Mouse (Mus musculus): ENCODE data around the gene Sgpl1. TPM values are rescaled to one million over a fixed set of nuclear protein-coding genes. Genes with fewer than 3 reads are reported as not detected.
"Not testable (repeated sequence)": the region's sequence is repeated elsewhere in the genome, so short reads cannot be mapped to it uniquely, and the experiment has no call there.

Gene Sgpl1
- polyA plus RNA-seq, 1 experiment from 2014 or later, result 41.0 TPM

DNA sequence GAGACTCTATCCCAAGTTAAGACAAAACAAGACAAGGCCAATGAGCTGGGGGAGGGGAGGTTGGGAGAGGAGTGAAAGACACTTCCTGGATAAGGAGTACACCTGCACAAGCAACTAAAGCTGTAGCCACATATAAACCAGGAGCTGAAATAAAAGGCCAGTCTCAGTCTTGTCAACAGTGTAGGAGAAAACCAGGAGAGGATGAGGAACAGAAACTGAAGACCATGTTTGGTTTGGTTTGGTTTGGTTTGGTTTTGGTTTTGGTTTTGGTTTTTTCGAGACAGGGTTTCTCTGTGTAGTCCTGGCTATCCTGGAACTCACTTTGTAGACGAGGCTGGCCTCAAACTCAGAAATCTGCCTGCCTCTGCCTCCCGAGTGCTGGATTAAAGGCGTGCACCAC, 25.8 kb downstream of the Sgpl1 start:
- H3K9ac ChIP-seq (ENCODE audit: low read depth, low read length); H3K27me3 ChIP-seq (replicated peaks; ENCODE audit: control insufficient read depth, insufficient read depth, low read length); H3K4me3 ChIP-seq (ENCODE audit: low read length); H3K4me2 ChIP-seq (ENCODE audit: low read length); H3K27ac ChIP-seq (ENCODE audit: low read depth, low read length); ATAC-seq; H3K36me3 ChIP-seq (ENCODE audit: control insufficient read depth, insufficient read depth, low read length); H3K4me1 ChIP-seq (ENCODE audit: control insufficient read depth, insufficient read depth, low read depth, low read length); H3K9me3 ChIP-seq (ENCODE audit: control insufficient read depth, low read length): not testable (repeated sequence)
- 93% methylated on average over 4 of the region's 4 CpGs for WGBS

DNA sequence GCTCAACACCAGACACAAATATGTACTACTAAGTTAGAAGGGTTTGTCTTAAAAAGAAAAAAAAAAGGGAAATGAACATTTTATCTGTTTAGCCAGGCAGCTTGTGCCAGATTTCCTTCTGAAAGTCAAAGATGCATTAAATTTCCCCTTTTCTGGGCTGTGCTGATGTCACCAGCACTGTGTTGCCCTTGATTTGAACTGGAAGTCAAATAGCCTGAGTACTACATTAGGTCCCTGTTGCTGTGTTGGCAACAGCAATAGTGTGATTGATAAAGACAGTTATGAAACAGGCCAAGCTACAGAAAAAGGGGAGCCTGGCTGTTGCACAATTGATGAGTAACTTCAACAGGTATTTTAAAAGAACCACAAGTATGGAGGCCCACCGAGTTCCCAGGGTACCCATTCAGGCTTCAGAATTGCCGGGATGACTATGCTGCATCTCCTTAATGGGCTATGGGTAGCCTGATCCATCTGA, 33.2 kb downstream of the Sgpl1 start:
- WGBS, result 87% methylated on average over 2 of the region's 2 CpGs
- no peaks in the 10 kb centered on the region for H3K9me3 ChIP-seq (ENCODE audit: control insufficient read depth, low read length)
- no peak overlapping the region for H3K9ac ChIP-seq (ENCODE audit: low read depth, low read length)
- H3K27me3 ChIP-seq (replicated peaks; ENCODE audit: control insufficient read depth, insufficient read depth, low read length), result no peaks in the 10 kb centered on the region
- no peak overlapping the region for H3K4me2 ChIP-seq (ENCODE audit: low read length)
- no peak overlapping the region for H3K27ac ChIP-seq (ENCODE audit: low read depth, low read length)
- peaks cover 15% of the 10 kb centered on the region for H3K36me3 ChIP-seq (ENCODE audit: control insufficient read depth, insufficient read depth, low read length)
- no peak overlapping the region for H3K4me3 ChIP-seq (ENCODE audit: low read length)
- no peaks in the 10 kb centered on the region for H3K4me1 ChIP-seq (ENCODE audit: control insufficient read depth, insufficient read depth, low read depth, low read length)
- ATAC-seq, result no peak

DNA sequence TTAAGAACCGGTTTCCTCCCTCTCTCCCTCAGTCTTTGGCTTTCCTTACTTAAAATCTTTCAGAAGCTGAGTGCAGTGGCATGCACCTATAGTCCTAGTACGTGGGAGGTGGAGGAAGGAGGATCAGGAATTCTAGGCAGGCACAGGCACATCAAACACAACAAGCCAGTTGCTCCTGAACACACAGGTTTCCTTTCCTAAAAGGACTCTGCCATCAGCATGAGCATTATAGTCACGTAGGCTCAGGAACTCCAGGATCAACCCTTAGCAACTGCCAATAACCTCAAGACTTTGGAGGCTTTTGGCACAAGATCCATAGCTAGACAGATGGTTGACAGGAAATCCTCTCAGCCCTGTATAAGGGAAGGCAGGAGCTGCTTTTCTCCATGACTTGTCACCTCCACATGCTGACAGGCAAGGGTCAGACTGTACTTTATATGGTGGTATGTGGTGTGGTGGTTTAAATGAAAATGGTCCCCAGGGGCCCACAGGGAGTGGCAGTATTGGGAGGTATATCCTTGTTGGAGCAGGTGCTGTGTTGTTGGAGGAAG, 43.9 kb downstream of the Sgpl1 start:
- Histone ChIP-seq H3K9me3 (ENCODE audit: control insufficient read depth, low read length) (no peaks in the 10 kb centered on the region), H3K27me3 (replicated peaks; ENCODE audit: control insufficient read depth, insufficient read depth, low read length) (no peaks in the 10 kb centered on the region), H3K36me3 (ENCODE audit: control insufficient read depth, insufficient read depth, low read length) (peaks cover 51% of the 10 kb centered on the region), H3K4me1 (ENCODE audit: control insufficient read depth, insufficient read depth, low read depth, low read length) (no peaks in the 10 kb centered on the region), H3K9ac (ENCODE audit: low read depth, low read length) (no peak overlapping the region), H3K4me2 (ENCODE audit: low read length) (no peak overlapping the region), H3K4me3 (ENCODE audit: low read length) (no peak overlapping the region), H3K27ac (ENCODE audit: low read depth, low read length) (no peak overlapping the region)
- ATAC-seq, result no peak
- 88% methylated on average over 3 of the region's 3 CpGs for WGBS

DNA sequence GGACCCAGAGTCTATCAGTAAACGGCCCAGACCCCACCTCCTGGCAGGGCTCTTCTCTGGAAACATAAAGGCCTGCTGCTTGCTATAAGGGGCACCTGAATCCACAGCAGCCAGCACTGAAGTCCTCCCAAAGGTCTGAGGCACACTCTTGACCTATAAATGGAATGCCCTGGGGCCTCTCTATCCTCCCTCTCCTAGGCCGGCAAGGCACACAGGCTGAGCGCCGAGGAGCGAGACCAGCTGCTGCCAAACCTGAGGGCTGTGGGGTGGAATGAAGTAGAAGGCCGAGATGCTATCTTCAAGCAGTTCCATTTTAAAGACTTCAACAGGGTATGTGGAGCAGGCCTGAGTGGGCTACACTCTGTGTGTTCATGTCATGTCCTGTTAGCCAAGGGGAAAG, 55.6 kb downstream of the Sgpl1 start:
- 77% methylated on average over 6 of the region's 6 CpGs for WGBS
- Histone ChIP-seq H3K36me3 (ENCODE audit: control insufficient read depth, insufficient read depth, low read length) (no peaks in the 10 kb centered on the region), H3K4me2 (ENCODE audit: low read length) (no peak overlapping the region), H3K4me3 (ENCODE audit: low read length) (no peak overlapping the region), H3K4me1 (ENCODE audit: control insufficient read depth, insufficient read depth, low read depth, low read length) (peaks cover 9% of the 10 kb centered on the region), H3K9ac (ENCODE audit: low read depth, low read length) (no peak overlapping the region), H3K27ac (ENCODE audit: low read depth, low read length) (no peak overlapping the region), H3K27me3 (replicated peaks; ENCODE audit: control insufficient read depth, insufficient read depth, low read length) (no peaks in the 10 kb centered on the region), H3K9me3 (ENCODE audit: control insufficient read depth, low read length) (no peaks in the 10 kb centered on the region)
- ATAC-seq, result no peak

DNA sequence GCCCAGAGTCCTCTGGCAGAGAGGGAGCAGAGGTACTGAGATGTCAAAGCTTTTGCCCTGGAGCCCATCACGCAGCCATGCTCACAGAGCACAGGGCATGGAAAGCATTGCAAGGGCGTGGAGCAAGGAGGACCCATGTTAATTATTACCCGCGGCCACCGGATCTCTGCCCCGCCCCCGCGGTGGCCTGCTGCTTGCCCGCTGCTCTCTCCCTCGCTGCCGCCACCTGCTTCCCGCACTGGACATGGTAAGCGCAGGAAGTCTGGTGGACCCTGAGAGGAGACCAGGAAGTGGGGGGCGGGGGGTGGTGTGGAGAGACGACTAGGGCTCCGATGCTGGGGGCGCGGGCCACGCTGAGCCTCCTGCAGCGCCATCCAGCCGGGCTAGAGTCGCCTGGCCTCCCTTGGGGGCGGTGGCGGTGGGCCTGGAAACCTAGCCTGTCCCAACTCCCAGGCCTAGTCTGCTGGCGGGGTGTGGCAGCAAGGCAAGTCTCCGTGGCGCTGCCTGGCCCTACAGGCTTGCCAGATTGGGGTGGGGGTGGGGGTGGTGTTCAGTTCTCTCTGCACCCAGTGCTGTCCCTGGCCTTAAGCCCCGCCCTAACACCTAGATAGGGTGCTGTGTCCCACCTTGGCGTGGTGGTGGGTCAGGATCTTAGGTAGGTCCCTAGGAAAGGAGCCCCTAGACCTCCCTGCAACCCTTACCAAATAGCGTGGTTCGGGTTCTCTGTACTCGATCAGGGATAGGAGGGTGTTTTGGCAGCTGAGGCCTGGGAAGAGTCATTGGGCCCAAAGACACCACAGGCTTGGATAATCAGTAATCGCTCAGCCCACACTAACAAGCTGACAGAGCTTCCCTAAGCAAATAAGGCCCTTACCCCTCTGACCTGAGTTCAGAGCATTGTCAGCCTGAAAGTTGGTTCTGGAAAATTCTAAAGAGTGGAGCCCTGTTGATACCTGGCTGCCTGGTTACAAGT, 58.0 kb downstream of the Sgpl1 start, which contains the start of gene Pcbd1:
Gene Pcbd1 (plus strand): TSS at position 162 of the 973 bp plus-strand sequence.
- Histone ChIP-seq H3K4me3 (ENCODE audit: low read length) (peak within 1 kb of the TSS; percentile 27), H3K36me3 (ENCODE audit: control insufficient read depth, insufficient read depth, low read length) (no peaks in the 10 kb centered on the region), H3K27me3 (replicated peaks; ENCODE audit: control insufficient read depth, insufficient read depth, low read length) (no peaks in the 10 kb centered on the region), H3K9me3 (ENCODE audit: control insufficient read depth, low read length) (no peaks in the 10 kb centered on the region), H3K4me1 (ENCODE audit: control insufficient read depth, insufficient read depth, low read depth, low read length) (peaks cover 9% of the 10 kb centered on the region), H3K4me2 (ENCODE audit: low read length) (peak within 1 kb of the TSS; percentile 60), H3K27ac (ENCODE audit: low read depth, low read length) (no peak within 1 kb of the TSS), H3K9ac (ENCODE audit: low read depth, low read length) (peak within 1 kb of the TSS; percentile 56)
- 8% methylated on average over 23 of the region's 33 CpGs for WGBS
- ATAC-seq, result peak; percentile 59

DNA sequence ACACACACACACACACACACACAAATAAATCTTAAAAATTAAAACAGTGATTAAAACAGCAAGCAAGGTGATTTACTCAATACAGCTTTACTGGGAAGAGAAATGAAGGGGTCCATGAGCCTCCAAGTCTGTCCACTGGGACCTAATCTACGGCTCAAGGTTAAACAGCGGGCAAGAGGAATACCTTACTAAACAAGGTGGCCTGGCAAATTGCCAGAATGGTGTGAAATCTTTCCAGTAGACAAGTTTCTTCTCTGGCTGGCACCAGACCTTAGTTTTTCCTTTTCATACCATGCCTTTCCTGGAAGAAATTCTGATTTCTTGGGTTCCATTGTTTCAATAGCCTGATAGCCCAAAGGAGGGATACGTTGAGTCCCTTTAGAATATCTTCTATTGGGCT, 59.0 kb downstream of the Sgpl1 start:
- 81% methylated on average over 3 of the region's 3 CpGs for WGBS
- Histone ChIP-seq H3K9ac (ENCODE audit: low read depth, low read length) (no peak overlapping the region), H3K27me3 (replicated peaks; ENCODE audit: control insufficient read depth, insufficient read depth, low read length) (no peaks in the 10 kb centered on the region), H3K4me2 (ENCODE audit: low read length) (no peak overlapping the region), H3K9me3 (ENCODE audit: control insufficient read depth, low read length) (no peaks in the 10 kb centered on the region), H3K4me1 (ENCODE audit: control insufficient read depth, insufficient read depth, low read depth, low read length) (peaks cover 9% of the 10 kb centered on the region), H3K36me3 (ENCODE audit: control insufficient read depth, insufficient read depth, low read length) (no peaks in the 10 kb centered on the region), H3K4me3 (ENCODE audit: low read length) (no peak overlapping the region), H3K27ac (ENCODE audit: low read depth, low read length) (no peak overlapping the region)
- no peak for ATAC-seq

DNA sequence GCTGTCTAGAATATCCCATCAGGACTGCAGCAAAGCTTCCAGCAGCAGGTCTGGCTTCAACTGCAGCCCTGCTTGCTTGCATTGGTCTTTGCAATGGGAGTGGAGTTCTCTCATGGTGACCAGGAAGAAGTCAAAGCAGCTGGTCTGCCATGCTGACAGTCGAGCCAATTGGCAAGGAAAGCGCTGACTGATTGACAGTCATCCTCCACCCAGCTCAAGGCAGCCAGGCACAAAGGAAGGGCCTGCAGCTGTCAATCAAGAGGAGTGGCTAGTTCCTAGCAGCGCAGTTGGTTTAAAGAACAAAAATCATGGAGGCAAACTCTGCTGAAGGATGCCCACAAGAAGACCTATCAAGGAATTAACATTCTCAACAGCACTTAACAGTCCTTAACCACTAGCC, 61.0 kb downstream of the Sgpl1 start:
- no peak overlapping the region for H3K9ac ChIP-seq (ENCODE audit: low read depth, low read length)
- ATAC-seq, result peak; percentile 60; the same call in 1 of the 2 replicates
- no peak overlapping the region for H3K4me2 ChIP-seq (ENCODE audit: low read length)
- H3K4me1 ChIP-seq (ENCODE audit: control insufficient read depth, insufficient read depth, low read depth, low read length), result peaks cover 9% of the 10 kb centered on the region
- H3K27ac ChIP-seq (ENCODE audit: low read depth, low read length), result no peak overlapping the region
- no peaks in the 10 kb centered on the region for H3K9me3 ChIP-seq (ENCODE audit: control insufficient read depth, low read length)
- H3K4me3 ChIP-seq (ENCODE audit: low read length), result no peak overlapping the region
- 30% methylated on average over 3 of the region's 3 CpGs for WGBS
- no peaks in the 10 kb centered on the region for H3K36me3 ChIP-seq (ENCODE audit: control insufficient read depth, insufficient read depth, low read length)
- H3K27me3 ChIP-seq (replicated peaks; ENCODE audit: control insufficient read depth, insufficient read depth, low read length), result no peaks in the 10 kb centered on the region

DNA sequence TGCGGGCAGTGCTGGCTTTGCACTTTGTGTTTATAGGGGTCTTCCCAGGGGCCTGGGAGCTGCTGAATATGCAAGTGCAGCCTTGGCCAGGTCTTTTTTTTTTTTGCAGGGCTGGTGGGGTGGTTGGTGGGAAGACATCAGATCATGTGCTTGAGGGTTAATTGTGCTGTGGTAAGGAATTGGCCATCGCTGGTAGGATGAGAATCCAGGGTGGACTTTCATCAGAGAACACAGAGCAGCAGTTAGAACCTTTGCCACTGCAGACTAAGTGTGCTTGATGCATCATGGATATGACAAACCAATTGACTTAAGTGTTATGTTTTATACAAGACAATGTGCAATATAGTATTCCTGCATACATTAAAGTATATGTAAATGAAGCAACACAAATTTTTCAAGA, 62.1 kb downstream of the Sgpl1 start:
- Histone ChIP-seq H3K9me3 (ENCODE audit: control insufficient read depth, low read length) (no peaks in the 10 kb centered on the region), H3K36me3 (ENCODE audit: control insufficient read depth, insufficient read depth, low read length) (no peaks in the 10 kb centered on the region), H3K4me1 (ENCODE audit: control insufficient read depth, insufficient read depth, low read depth, low read length) (peaks cover 11% of the 10 kb centered on the region), H3K9ac (ENCODE audit: low read depth, low read length) (no peak overlapping the region), H3K4me3 (ENCODE audit: low read length) (no peak overlapping the region), H3K27ac (ENCODE audit: low read depth, low read length) (no peak overlapping the region), H3K4me2 (ENCODE audit: low read length) (no peak overlapping the region), H3K27me3 (replicated peaks; ENCODE audit: control insufficient read depth, insufficient read depth, low read length) (no peaks in the 10 kb centered on the region)
- no peak for ATAC-seq
- WGBS, result 86% methylated on average over 2 of the region's 2 CpGs

DNA sequence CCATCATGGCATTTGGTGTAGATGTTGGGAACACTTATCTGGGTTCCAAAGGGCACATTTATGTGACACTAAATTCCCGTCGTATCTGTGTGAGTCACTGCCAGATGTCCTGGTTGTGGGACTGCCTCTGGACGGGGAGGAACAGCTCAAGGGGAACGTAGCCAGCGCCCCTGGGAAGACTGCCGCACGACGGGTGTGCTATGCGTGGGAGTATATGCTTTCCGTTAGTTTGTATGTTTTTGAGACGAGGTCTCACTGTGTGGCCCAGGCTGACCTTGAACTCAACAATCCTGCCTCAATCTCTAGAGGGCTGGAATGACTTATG, 66.6 kb downstream of the Sgpl1 start:
- H3K27ac ChIP-seq (ENCODE audit: low read depth, low read length), result no peak overlapping the region

More for the DNA sequence above, 66.6 kb downstream of the Sgpl1 start:
- Histone ChIP-seq H3K36me3 (ENCODE audit: control insufficient read depth, insufficient read depth, low read length) (no peaks in the 10 kb centered on the region), H3K27me3 (replicated peaks; ENCODE audit: control insufficient read depth, insufficient read depth, low read length) (no peaks in the 10 kb centered on the region), H3K9ac (ENCODE audit: low read depth, low read length) (no peak overlapping the region), H3K4me2 (ENCODE audit: low read length) (no peak overlapping the region), H3K4me3 (ENCODE audit: low read length) (no peak overlapping the region), H3K4me1 (ENCODE audit: control insufficient read depth, insufficient read depth, low read depth, low read length) (peaks cover 4% of the 10 kb centered on the region), H3K9me3 (ENCODE audit: control insufficient read depth, low read length) (no peaks in the 10 kb centered on the region)
- ATAC-seq, result no peak
- WGBS, result 85% methylated on average over 11 of the region's 11 CpGs

All from hindbrain, embryonic 16.5 days (tissue).